Mouse (Mus musculus) kidney, postnatal 4 days (tissue): Measurements from ENCODE around the gene Tfap2d.

Experiments
- DNase-seq, 2 experiments: peaks; one replicate each; pipeline ENCODE4 v3.0.0; 2021; ENCODE audit warnings: mixed read lengths in 2 of 2

Gene Tfap2d

GRCm38 (mm10) chr1:19102631-19103030 lies at the start of gene Tfap2d:
TSS of gene Tfap2d (plus strand) at chr1:19103022.
- no peak for DNase-seq

GRCm38 (mm10) chr1:19056300-19056699 lies 46.5 kb upstream of the Tfap2d start:
- DNase-seq, result peak in 1 of 2 experiments; percentile 1

- DNase-seq, result no peak
These were observed 46.0 kb upstream of the Tfap2d start for GRCm38 (mm10) chr1:19056861-19057260.

DNA sequence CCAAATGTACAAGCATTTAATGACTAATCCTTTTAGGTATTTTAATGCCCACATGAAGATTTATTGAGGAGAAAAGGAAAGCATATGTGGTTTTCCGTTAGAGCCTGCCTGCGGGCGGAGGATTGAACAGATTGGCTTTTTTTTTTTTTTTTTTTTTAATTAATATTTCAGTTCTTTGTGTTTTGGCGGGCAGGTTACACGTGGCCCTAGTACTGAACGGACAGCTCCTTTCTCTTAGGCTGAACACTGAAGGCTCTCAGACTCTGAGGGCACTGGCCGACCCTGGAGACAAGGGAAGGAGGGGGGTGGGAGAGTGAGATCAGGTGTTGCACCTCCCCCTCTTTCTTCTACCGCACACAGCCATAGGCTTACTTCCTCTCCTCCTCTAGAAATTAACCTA lies 14.7 kb upstream of the Tfap2d start:
- DNase-seq, result peak; percentile 15 to 22

GRCm38 (mm10) chr1:19096921-19097320 lies 5.9 kb upstream of the Tfap2d start:
- DNase-seq, result no peak

GRCm38 (mm10) chr1:19103316-19103715 lies 494 bp downstream of the Tfap2d start:
- no peak for DNase-seq

- DNase-seq, result no peak
These were observed 937 bp downstream of the Tfap2d start for GRCm38 (mm10) chr1:19103776-19104142.

- no peak for DNase-seq
These were observed 1.5 kb downstream of the Tfap2d start for GRCm38 (mm10) chr1:19104143-19104857.

DNA sequence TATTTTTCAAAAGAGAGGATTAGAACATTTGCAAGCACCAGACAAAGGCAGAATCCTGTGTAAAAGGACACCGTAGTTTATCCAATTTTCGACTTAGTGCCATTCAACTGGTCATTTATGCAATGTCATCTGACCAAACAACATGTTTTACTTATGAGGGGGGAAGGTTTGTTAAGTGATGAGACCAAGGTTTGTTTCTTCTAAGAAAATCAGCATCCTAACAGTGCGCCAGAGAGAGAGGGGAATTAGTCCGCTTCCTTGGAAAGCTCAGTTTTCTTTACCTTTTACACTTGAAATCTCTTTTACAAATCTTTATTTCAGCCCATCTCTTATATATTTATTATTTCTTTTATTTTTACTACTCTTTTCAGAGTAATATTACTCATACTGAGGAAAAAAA lies 3.6 kb downstream of the Tfap2d start:
- DNase-seq, result no peak

- no peak for DNase-seq
These were observed 4.3 kb downstream of the Tfap2d start for GRCm38 (mm10) chr1:19106841-19107800.

DNA sequence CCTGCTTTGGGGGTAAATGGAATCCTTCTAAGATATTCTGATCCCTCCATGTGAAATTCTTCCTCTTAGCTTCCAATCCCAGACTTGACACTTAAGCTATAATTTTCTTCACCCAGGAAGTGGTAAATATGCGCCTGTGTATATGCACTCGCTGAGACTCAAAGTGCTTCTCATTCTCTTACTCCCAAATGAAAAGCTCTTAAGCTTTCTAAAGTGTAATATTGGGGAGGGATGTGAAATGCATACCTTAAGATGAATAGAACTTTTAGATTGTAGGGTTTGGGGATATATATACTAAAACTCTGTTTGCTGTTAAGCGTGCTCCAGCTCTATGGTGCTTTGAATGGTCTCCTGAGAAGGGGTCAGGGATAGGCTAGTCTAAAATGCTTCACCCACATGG lies 5.0 kb downstream of the Tfap2d start:
- no peak for DNase-seq

- peak; percentile 75 to 76 for DNase-seq
These were observed 6.9 kb downstream of the Tfap2d start for GRCm38 (mm10) chr1:19109711-19110110.

DNA sequence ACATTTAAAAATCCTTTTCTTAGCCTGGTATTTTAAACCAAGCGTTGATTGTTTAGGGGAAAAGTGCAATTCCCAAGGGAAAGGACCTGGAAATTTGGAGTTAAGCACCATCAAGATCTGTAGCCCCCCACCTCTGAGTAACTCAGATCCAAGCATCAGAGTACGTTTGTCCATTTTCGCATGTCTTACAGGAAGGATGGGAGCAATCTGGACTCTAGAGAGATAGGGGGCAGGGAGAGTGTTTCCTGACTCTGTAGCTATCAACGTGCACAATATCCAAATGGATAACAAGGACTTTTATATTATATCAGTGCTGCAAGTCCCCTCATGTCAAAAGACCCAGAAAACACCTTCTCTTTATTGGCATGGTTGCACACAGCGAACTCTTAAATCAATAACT lies 7.4 kb downstream of the Tfap2d start:
- DNase-seq, result no peak

- DNase-seq, result no peak
These were observed 8.2 kb downstream of the Tfap2d start for GRCm38 (mm10) chr1:19111020-19111419.

GRCm38 (mm10) chr1:19178742-19179397 lies 76.0 kb downstream of the Tfap2d start:
- peak in 1 of 2 experiments; percentile 2 for DNase-seq

- DNase-seq, result peak; percentile 64
These were observed 102.8 kb downstream of the Tfap2d start for GRCm38 (mm10) chr1:19205649-19206048.

DNA sequence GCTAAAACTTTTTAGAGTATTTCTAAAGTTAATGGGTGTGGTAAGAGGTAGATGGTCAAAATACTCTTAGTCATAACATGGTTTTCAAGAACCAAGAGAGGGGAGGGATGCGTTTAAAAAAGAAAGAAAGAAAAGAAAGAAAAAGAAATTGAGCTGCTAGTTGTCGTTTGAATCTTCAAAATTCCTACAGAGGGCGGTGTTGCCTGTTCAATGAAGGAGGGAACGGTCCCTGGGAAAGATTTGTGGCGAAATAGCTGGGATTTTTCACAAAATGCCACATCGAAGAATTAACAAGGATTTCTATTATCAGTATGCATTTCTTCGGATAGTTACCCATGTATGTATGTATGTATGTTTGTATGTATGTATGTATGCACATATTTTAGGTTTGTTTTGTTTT lies 103.4 kb downstream of the Tfap2d start:
- peak in 1 of 2 experiments; percentile 43 for DNase-seq

DNA sequence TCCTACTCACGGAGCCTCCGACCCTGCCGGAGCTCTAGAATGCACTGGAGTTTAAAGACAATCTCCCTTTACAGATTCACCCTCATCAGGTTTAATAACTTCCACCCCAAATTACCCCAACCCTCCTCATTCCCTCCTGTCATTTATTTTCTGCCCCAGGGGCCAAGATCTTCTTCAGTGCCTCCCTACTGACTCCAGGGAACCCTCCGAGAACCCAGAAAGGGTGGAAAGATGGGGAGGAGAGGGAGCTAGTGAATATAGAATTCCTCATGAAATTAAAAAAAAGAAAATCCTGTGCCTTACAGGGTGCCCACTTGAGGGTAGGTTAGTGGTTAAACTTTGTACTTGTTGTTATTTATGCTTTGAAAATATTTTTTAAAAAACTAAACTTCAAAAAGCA lies 104.8 kb downstream of the Tfap2d start:
- DNase-seq, result no peak

DNA sequence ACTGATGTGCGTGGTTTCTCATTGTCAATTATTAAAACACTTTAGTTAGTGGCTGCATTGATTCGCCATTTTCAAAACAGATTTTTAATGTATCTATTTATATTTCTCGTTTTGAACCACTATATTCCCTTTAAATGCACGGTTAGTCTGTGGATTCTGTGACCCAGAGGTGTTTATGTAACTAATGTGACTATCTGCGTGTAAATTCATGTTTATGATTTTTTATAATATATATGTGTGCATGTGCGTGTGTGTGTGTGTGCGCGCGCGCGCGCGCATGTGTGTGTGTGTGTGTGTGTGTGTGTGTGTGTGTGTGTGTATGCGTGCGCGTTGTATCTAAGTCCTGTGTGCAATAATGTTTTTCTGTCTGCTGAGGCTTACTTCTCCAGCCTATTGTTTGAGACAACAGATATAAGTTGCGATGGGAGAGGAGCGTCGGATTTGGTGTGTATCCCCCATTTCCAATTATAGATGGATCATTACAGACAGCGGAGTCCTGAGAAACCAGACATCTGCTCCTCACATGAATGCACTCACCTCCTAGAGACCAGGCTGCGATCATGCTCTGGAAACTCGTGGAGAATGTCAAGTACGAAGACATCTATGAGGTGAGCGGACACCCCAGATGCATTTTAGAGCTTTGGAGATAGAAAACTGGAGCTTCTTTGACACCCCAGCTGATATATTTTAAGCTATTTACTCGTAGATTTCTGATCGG lies 106.0 kb downstream of the Tfap2d start, which contains the start of gene Tfap2b:
TSS of gene Tfap2b (plus strand) at position 274 of the 718 bp plus-strand sequence.
- peak in 1 of 2 experiments; percentile 33 for DNase-seq

GRCm38 (mm10) chr1:19209359-19209745 lies 106.5 kb downstream of the Tfap2d start:
- DNase-seq, result no peak

GRCm38 (mm10) chr1:19209776-19210175 lies 107.0 kb downstream of the Tfap2d start:
- DNase-seq, result peak; percentile 50 to 60
